Mouse (Mus musculus) cerebellum, adult 2 months (tissue): Measurements from ENCODE around the gene Snapc3.

Experiments used
- CTCF ChIP-seq: fragments of 200-500 bp; IDR thresholded peaks from 2 replicates; pipeline ENCODE4 v1.5.1; 2011; ENCODE audit warnings: low read depth, mild to moderate bottlenecking, control low read depth, low read length, moderate library complexity, borderline replicate concordance; ENCODE audit not compliant: insufficient read depth
- POLR2A ChIP-seq: fragments of 200-500 bp; IDR thresholded peaks from 2 replicates; pipeline ENCODE4 v1.6.1; 2011; ENCODE audit warnings: low read length, control low read depth, borderline replicate concordance; ENCODE audit not compliant: insufficient read depth

DNA sequence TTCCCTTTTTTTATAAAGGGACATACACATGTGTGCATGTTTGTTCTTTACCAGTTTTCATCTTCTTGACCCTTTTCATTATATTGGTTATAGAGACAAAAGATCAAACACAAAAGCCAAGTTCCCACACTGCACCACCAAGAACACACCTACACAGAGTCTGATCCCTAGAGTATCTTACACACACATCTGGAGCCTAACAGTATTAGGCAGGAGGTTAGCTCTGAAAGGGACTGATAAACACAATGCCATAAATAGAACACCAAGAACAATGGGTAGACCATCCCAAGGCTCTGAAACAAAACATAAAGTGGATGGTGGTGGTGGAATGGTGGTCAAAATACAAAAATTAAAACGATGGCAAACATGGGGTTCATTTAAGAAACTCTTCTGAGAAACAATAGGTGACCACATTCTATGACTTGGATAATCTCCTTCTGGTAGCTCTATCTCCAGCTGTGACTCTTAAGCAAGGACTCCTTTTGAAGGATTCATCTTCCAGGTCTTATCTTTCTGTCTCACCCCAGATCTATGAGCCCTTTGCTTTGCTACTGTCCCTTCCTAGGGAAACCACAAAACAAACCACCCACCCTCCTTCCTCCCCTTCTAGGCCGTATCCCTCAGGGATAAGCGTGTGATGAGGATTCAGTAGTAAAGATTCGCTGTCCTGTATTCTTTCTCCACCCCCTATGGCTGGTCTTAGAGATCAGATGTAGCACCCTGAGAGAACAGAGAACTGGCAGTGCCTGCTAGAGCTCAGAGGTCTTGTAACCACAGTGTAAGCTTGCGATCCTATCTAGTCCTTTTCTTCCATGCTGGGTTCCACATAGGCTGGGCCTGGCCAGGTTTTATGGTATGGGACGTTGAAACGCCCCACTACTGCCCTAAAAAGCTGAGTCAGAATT, 16.6 kb upstream of the Snapc3 start:
- TF ChIP-seq CTCF (no peak), POLR2A (no peak)
